Mouse (Mus musculus): ENCODE measurements around the gene Zfhx3.

Zfhx3 gene

GRCm38 (mm10) chr8:108239531-108239930 lies 297.1 kb downstream of the Zfhx3 start:
- DNase-seq (ENCODE audit: low read depth, low spot score) = no peak

GRCm38 (mm10) chr8:108241041-108241690 lies 298.7 kb downstream of the Zfhx3 start:
- DNase-seq (ENCODE audit: low read depth, low spot score) = no peak

DNA sequence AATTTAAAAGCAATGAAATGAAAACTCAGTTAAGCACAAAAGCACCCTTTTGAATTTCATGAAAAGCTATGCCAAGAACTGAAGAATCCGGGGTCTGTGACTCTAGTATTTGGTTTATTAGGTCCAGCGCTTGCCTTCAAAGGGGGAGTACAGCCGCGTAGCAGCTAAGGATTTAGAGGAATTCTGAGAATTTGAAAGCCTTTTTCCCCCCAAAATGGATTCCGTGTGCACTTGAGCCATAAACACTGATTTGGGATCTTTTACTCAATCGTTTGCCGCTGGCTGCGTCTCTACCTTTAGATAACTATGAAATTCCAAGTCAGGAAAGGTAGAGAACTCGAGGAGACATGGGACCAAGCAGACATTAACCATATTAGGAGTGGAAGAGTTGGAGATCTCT lies 300.8 kb downstream of the Zfhx3 start:
- no peak for DNase-seq (ENCODE audit: low read depth, low spot score)

DNA sequence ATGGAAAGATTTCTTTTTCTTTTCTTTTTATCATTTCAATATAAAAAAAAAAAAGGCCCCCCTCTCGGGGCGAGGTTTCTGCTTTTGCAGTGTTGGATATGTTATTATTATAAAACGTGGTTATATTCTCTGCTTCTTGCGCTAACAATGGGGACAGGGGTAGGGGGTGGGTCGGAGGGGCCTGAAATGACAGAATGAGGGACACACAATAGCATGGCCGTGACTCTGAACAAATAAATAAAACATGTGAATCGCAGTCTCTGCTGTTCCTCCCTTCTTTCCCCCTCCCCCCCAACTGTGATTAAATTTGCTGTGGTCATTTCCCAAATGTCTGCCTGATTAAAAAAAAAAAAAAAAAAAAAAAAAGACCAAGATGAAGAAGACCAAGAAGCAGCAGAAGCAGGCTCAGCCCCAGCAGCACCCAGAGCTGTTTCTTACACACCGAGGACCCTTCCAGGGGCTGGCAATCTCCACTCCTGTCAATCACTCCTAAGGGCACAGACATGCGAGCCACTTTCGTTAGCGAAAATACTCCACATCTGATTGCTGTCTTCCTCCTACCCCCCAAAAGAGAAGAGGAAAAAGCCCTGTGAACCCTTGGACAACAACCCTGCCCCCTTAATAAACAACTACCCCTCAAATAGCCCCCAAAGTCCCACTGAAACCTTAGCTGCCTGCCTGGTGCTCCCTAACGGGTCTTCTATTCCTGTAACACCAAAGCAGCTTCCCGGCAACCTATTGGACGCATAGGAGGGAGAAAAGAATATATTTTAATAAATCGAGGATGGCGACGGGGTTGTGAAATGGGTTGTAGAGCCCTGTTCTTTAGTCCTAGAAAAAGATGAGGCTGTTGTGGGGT lies 302.4 kb downstream of the Zfhx3 start:
- DNase-seq (ENCODE audit: low read depth, low spot score) = no peak

- DNase-seq (ENCODE audit: low read depth, low spot score) = no peak
Measured at GRCm38 (mm10) chr8:108245575-108245974, 303.1 kb downstream of the Zfhx3 start.

DNA sequence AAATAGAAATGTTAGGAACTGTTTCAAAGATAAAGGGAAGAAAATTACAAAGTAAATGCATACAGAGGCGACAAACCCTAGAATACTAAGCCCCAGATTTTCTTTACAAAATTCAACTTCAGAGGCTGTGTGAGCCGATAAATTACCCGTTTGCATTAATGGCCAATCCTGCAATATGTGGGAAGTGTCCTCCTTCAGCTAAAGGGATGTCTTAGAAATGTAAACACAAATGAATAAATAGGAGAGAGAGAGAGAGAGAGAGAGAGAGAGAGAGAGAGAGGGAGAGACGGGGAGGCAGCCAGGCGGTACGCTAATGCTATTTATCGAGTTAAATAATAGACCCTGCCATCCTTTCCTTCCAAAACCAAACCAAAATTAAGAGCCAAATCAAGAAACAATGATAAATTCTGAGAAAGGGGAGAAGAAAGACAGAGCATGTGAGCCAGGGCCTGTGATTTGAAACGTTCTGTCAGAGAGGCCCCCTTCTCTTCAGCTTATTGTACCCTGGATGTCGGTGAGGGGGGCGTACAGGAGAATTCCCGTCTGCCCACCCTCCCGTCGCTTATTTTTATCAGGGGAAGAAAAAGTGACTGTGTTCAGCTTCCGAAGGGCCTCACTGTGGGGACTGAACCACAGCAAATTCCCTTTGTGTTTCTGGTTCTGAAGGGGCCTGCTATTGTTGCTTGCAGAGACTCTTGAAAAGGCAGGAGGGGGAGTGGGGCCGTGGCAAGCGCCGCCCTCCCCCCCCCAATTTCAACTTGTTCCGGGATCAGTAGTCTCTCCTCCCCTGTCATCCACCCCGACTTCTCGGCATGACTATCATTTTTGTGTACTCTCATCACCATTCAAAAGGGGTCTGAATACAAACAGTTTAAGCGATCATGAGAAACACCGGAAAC lies 303.8 kb downstream of the Zfhx3 start:
- no peak for DNase-seq (ENCODE audit: low read depth, low spot score)

DNA sequence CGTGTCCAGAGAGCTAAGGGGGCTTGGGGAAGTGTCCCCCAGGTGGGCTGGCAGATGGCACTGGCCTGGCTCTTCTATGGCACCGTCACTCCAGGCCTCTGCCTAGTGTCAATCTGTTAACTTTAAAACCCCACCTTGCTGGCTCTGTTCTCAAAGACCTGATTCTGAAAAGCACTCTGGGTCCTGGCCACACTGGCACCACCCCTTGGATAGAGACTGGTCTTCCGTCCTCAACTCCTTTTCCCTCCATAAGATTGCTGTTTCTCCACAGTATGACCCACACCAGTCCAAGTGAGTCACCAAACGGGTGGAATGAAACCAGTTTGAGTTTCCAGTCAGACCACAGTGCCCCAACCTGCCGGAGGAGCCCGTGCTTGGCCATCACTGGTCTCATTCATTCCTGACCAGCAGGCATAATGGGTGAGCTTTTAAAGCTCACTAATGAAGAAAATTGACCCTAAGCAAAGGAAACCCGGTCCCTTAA lies 304.5 kb downstream of the Zfhx3 start:
- no peak for DNase-seq (ENCODE audit: low read depth, low spot score)

DNA sequence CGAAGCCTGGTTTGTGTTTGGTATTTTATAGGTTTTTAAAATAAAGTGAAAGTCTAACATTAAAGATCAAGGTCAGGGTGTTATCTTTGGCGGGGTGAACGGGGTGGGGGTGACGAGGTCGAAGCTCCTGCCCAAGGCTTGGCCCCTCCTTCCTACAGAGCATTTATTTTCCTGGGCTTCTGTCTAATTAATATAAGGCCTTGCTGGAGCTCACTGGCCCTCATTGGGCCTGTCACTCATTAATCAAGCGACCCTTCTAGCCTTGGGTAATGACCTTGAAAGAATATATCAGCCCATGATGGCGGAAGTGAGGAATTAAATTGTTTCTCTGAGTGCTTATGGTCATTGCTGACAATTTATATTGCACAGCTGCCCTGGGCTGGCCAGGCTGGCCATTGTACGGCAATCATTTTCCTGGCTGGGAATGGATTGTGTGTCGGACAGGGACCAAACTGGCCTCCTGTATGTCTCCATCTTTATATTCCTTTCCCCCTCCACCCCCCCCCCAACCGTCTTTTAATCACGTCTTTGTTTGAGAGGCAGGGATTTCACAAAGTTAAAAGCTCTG lies 322.2 kb downstream of the Zfhx3 start:
- DNase-seq (ENCODE audit: low read depth, low spot score) = no peak

DNA sequence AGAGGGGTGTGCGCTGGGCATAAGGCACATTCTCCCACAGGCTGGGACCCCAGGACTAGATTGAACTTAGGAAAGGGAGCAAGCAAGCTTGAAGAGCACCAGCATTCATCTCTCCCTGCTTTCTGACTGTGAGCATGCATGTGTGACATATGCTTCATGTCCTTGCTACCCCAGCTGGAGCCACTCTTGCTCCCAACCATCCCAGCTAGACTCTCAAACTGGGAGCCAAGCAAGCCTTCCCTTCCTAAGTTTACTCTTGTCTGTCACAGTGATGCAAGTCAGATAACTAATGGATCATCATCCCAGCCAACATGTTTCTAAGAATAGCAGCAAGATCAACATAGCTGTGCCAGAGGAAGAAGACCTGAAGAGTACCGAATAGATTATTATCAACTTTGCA lies 335.5 kb downstream of the Zfhx3 start:
- no peak for DNase-seq (ENCODE audit: low read depth, low spot score)

DNA sequence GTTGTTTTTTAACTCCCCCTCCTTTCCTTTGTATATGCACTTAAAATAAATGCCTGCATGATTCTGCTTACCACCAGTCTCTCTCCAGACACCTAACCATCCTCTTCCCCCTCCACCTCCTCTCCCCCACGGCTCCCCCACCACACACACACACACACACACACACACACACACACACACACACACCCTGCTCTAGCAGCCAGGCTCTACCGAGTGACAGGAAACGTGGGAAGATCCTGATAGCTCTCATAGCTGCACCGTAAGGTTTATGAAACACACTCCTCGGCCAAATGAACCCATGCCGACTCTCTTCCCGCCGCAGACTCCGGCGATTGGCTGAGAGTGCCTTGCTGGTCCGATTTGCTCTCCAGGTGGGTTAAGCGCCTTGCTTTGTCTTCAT lies 339.5 kb downstream of the Zfhx3 start:
- DNase-seq (ENCODE audit: low read depth, low spot score) = no peak

- DNase-seq (ENCODE audit: low read depth, low spot score) = no peak
Measured at GRCm38 (mm10) chr8:108286117-108286516, 343.7 kb downstream of the Zfhx3 start.

DNA sequence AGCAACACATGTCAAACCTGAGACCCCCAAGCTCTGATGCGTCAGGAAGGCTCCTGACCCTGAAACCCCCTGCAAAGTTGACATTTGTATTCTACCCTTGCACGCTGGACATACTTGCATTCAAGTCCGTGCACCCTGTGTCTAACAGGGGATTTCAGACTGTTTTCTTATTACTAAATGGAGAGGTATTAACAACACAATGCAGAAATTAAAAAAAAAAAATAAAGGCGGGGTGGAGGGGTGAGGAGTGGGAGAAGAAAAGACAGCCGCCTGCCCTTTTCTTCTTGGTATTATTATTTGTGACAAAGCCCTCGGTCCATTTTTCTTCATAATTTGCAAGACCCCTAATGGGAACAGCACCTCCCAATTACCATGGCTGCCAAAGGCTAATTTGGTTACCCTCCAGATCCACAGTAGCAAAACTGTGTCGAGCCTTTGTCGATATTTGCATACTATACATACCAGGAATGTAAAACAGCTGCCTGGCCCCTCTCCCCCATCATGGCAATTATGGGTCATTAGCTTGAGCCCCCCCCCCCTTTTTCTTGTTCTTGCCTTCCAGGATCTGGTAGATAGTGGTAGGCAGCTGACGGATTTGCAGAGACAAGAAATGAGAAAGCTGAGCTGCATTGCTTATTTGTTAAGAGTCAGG lies 358.6 kb downstream of the Zfhx3 start:
- DNase-seq (ENCODE audit: low read depth, low spot score) = no peak

DNA sequence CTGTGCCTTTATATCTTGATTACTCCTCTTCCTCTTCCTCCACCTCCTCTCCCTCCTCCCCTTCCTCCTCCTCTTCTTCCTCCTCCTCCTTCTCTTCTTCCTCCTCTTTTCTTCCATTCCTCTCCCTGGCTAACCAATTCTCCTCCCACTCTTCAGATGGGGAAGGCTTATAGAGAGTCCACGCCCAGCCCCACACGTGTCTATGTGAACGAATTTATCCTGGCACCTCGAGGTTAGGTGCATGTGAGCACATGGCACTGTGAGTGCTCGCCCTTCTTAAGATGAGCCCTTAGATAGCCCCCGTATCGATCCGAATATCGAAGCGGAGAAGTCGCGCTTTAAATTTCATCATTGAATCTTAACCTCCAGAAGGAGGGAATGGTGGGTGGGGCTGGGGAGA lies 359.2 kb downstream of the Zfhx3 start:
- no peak for DNase-seq (ENCODE audit: low read depth, low spot score)

GRCm38 (mm10) chr8:108305368-108305767 lies 362.9 kb downstream of the Zfhx3 start:
- DNase-seq (ENCODE audit: low read depth, low spot score) = no peak

DNA sequence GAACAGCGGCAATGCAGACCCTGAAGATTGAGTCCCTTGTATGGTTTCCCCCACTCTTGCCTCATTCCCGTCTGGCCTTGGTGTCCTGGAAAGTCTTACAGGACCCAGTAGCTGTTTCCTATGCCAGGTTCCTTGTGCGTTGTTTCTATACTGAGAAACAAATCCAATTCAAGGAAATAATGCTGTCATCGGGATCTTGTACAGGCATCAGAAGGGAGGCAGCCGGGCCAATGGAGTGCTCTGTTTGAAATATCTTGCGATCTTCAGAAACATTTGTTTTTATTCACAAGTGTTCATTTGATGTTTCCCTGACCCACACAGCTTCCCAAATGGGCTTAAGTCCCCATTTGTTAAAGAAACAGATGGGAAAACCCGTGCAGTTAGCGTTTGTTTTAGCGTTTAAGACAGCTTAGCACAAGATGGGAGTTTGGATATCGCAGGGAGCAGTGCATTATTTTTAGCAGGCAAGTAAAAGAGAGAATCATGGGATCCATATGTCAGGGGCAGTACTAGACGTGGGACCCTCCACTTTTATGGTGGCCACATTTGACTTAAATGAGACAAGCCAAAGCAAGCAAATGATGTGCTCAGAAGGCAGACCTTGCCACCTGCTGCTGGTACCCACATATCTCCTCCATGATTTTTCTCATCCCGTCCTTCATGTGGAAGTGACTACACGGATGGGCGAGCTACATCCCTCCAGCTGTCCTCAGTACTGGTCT lies 367.2 kb downstream of the Zfhx3 start:
- DNase-seq (ENCODE audit: low read depth, low spot score) = no peak

GRCm38 (mm10) chr8:108315046-108315445 lies 372.6 kb downstream of the Zfhx3 start:
- no peak for DNase-seq (ENCODE audit: low read depth, low spot score)

DNA sequence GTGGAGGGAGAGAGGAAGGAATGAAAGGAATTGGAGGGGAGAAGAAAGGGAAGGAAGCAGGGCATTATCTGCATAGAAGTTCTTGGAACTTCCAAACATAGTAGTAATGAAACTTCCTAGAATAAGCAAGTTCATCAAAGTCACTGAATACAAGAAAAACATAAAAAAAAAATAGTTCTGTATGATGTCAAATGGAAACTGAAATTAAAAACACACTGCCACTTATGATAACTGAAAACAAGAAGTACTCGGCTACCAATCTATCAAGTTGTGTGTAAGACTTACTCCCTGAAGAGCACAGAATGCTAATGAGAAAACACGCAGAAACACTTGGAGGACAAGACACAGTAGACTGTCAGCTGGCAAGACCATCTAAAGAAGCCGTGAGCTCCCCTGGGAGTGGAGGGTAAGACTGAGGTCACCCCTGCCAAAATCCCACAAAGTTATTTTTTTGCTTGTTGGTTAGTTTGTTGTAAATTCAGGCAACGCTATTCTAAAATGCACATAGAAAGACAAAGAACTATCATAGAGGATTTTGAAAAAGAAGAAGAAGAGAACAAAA lies 375.2 kb downstream of the Zfhx3 start:
- DNase-seq (ENCODE audit: low read depth, low spot score) = no peak

DNA sequence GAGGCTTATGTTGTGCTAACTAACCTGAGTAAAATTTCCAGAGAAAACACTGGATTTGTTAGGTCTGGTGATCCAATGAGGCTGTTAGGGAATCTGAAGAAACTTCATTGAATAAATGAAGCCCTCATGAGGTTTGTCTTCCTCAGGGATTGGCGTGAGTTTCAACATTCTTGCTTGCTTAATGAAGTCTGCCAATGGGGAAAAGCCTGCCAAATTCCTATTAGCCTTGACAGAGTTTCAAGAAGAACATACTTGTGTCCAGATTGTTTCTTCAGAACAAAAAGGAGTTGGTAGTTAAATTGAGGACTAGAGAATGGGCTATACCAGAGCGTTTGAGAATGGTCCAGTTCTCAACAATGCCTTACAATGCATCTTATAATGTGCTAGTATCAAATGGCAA lies 385.3 kb downstream of the Zfhx3 start:
- DNase-seq (ENCODE audit: low read depth, low spot score) = no peak

DNA sequence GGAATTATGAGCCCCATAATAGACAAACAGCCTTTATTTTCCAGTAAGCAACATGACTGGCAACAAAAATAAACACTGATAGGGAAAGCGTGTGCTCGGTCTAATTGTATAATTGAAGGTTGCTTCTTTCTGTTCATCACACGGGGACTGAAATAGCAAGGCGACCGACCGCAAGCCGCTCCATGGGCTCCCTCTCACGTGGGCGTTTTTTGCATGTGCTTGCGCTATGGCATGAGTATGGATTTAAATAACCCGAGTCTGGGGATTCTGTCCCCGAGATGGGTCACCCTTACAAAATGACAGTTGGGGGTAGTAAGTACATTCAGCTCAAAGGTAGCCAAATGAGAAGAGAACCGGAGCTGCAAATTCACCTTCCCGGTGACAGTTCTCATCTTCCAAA lies 405.9 kb downstream of the Zfhx3 start:
- DNase-seq (ENCODE audit: low read depth, low spot score) = no peak

DNA sequence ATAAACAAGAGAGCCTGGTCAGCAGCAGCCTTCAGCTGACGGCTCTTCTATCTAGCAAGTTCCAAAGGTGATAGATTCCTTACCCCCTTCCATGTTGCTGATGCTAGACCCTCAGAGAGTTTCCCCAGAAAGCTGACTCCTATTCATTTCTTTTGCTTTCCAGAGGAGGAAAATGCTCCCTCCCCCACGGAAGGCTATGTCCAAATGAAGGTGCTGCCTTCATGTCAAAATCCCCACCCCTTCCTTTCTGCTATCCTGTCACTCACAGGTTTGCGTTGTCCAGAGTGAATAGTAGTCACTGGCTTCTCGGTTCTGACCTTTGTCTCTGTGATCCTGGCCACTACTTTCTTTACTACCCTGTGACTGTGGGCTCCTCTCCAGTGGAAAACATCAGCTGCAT lies 406.3 kb downstream of the Zfhx3 start:
- DNase-seq (ENCODE audit: low read depth, low spot score) = no peak

Measured in CD4-positive helper T cell, adult 2 months (primary cell).